Mouse (Mus musculus): ENCODE measurements around the gene Myo9b. TPM values are rescaled to one million over a fixed set of nuclear protein-coding genes. Genes with fewer than 3 reads are reported as not detected.
A peak's percentile ranks its signal among the peaks of the same experiment; 100 is the strongest.
"Not testable (repeated sequence)": the region's sequence is repeated elsewhere in the genome, so short reads cannot be mapped to it uniquely, and the experiment has no call there.

Gene Myo9b
- polyA plus RNA-seq, 1 experiment from 2014 or later = 5.8 TPM

DNA sequence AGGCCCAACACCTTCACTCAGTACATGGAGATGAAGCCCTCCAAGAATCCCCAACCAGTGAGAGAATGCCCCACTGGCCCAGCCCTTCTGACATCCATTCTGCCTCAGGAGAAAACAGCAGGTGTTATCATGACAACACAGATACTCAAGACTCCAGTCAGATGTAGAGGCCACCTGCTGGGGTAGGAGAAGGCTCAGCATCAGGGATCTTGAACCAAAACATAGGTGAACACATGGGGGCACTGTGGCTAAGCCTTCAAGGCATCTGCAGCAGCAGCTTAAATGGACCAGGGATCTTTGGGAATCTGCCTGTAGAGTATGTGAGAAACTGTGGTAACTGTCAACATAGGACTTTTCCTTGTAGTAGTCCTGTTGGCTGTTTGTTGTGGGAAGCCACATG lies 11.3 kb upstream of the Myo9b start:
- Histone ChIP-seq H3K9me3 (ENCODE audit: control insufficient read depth, low read length) (no peaks in the 10 kb centered on the region), H3K27me3 (ENCODE audit: control insufficient read depth, insufficient read depth, low read length) (no peaks in the 10 kb centered on the region), H3K4me2 (replicated peaks; ENCODE audit: low read depth) (no peak overlapping the region), H3K27ac (replicated peaks) (no peak overlapping the region), H3K36me3 (ENCODE audit: control insufficient read depth, insufficient read depth, low read length) (no peaks in the 10 kb centered on the region; the same call in 1 of the 2 replicates), H3K4me3 (ENCODE audit: low read depth, low read length) (no peak overlapping the region), H3K4me1 (replicated peaks; ENCODE audit: control insufficient read depth, insufficient read depth) (no peaks in the 10 kb centered on the region), H3K9ac (ENCODE audit: low read length) (no peak overlapping the region)
- TF ChIP-seq EP300 (optimal IDR thresholded peaks at IDR 0.05) (no peak), CTCF (IDR thresholded peaks at IDR 0.05; ENCODE audit: low read depth) (peak; percentile 67)
- ATAC-seq (ENCODE audit: low FRiP score, low TSS enrichment) = no peak
- DNase-seq (ENCODE audit: low spot score) = peak; percentile 39

DNA sequence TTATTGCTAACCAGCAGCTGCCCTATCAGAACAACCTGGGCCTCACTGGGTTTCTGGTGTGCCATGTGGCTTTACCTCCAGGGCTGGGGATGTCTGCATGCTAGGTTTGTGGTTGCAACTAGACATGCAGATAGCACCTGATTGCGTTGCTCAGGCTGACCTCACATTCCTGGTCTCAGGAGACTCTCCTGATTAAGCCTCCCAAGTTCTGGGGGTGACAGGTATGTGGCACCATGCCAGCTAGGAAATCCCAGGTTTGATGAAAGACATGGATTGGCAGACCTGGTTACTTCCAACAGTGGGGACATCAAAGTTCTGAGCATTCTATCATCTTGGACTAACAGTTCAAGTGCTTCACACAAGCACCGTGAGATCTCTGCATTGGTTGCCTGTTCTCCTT lies 4.8 kb upstream of the Myo9b start:
- Histone ChIP-seq H3K27ac (replicated peaks) (no peak overlapping the region), H3K9me3 (ENCODE audit: control insufficient read depth, low read length) (no peaks in the 10 kb centered on the region), H3K4me2 (replicated peaks; ENCODE audit: low read depth) (no peak overlapping the region), H3K4me3 (ENCODE audit: low read depth, low read length) (no peak overlapping the region), H3K9ac (ENCODE audit: low read length) (no peak overlapping the region), H3K27me3 (ENCODE audit: control insufficient read depth, insufficient read depth, low read length) (no peaks in the 10 kb centered on the region), H3K4me1 (replicated peaks; ENCODE audit: control insufficient read depth, insufficient read depth) (peaks cover 3% of the 10 kb centered on the region; the same call in 1 of the 2 replicates), H3K36me3 (ENCODE audit: control insufficient read depth, insufficient read depth, low read length) (no peaks in the 10 kb centered on the region)
- ATAC-seq (ENCODE audit: low FRiP score, low TSS enrichment) (no peak), DNase-seq (ENCODE audit: low spot score) (no peak)
- 97% methylated on average over 2 of the region's 2 CpGs for WGBS
- no peak for TF ChIP-seq CTCF (IDR thresholded peaks at IDR 0.05; ENCODE audit: low read depth)
- no peak for TF ChIP-seq EP300 (optimal IDR thresholded peaks at IDR 0.05)

DNA sequence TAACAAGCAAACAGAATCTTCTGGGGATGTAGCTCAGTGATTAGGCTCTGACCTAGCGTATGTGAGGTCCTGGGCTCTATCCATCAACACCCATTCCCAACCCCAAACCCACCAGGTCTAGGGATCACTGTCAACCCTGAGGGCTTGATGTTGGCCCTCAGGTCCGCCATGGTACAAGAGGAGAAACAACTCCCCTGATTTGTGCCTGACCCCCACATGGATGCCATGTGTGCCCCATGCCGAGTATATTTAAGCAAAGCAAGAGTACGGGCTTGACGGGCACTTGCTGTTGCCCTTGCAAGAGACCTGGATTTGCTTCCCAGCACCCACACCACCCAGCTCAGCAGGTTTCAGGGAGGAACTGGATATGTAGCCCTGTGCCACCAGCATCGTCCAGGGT lies 4.2 kb upstream of the Myo9b start:
- ATAC-seq (ENCODE audit: low FRiP score, low TSS enrichment); H3K27ac ChIP-seq (replicated peaks); H3K9me3 ChIP-seq (ENCODE audit: control insufficient read depth, low read length); H3K36me3 ChIP-seq (ENCODE audit: control insufficient read depth, insufficient read depth, low read length); H3K4me3 ChIP-seq (ENCODE audit: low read depth, low read length); DNase-seq (ENCODE audit: low spot score); H3K27me3 ChIP-seq (ENCODE audit: control insufficient read depth, insufficient read depth, low read length); H3K4me1 ChIP-seq (replicated peaks; ENCODE audit: control insufficient read depth, insufficient read depth); H3K4me2 ChIP-seq (replicated peaks; ENCODE audit: low read depth); H3K9ac ChIP-seq (ENCODE audit: low read length): not testable (repeated sequence)
- 93% methylated on average over 6 of the region's 6 CpGs for WGBS

DNA sequence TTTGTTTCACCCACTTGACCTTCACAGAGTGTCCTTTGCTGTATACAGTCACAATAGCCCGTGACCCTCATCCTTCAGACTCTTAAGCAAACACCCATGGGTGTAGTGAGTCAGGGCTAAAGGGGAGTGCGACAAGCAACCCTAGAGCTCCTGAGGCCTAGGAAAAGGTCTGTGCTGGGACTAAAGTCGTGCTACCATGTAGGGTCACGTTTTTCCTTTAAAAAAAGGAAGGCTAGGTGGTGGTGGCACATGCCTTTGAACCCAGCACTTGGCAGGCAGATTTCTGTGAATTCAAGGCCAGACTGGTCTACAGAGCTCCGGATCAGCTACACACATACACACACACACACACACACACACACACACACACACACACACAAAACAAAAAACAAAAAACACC lies 884 bp upstream of the Myo9b start:
- no peaks in the 10 kb centered on the region for H3K9me3 ChIP-seq (ENCODE audit: control insufficient read depth, low read length)
- no peaks in the 10 kb centered on the region; the same call in 1 of the 2 replicates for H3K36me3 ChIP-seq (ENCODE audit: control insufficient read depth, insufficient read depth, low read length)
- 11% methylated on average over 5 of the region's 5 CpGs for WGBS
- ATAC-seq (ENCODE audit: low FRiP score, low TSS enrichment) = no peak
- H3K4me2 ChIP-seq (replicated peaks; ENCODE audit: low read depth) = peak overlapping the region; percentile 86
- H3K4me3 ChIP-seq (ENCODE audit: low read depth, low read length) = peak overlapping the region; percentile 84
- DNase-seq (ENCODE audit: low spot score) = no peak
- TF ChIP-seq CTCF (IDR thresholded peaks at IDR 0.05; ENCODE audit: low read depth) = no peak
- TF ChIP-seq EP300 (optimal IDR thresholded peaks at IDR 0.05) = no peak
- peak overlapping the region; percentile 68 for H3K9ac ChIP-seq (ENCODE audit: low read length)
- no peaks in the 10 kb centered on the region for H3K27me3 ChIP-seq (ENCODE audit: control insufficient read depth, insufficient read depth, low read length)
- H3K27ac ChIP-seq (replicated peaks) = peak overlapping the region; percentile 78
- peaks cover 6% of the 10 kb centered on the region; the same call in 1 of the 2 replicates for H3K4me1 ChIP-seq (replicated peaks; ENCODE audit: control insufficient read depth, insufficient read depth)

DNA sequence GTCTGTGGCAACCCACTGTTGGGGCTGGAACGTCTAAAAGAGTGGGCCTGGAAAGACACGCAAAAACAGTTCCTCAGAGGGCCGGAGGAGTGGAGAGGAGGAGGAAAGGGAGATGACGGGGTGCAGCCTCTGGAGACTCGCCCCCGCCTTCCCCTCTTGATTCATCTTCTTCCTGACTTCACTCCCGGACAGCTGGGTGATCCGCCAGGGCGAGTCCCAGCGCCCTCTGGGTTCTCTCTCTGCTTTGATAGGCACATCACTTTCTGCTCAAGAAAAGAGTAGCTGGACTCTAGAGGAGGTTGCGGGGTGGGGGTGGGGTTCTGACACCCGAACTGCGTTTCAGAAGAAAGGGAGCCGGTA lies 617 bp downstream of the Myo9b start:
- peak overlapping the region; percentile 84 for H3K4me3 ChIP-seq (ENCODE audit: low read depth, low read length)
- H3K4me2 ChIP-seq (replicated peaks; ENCODE audit: low read depth) = peak overlapping the region; percentile 86
- peaks cover 6% of the 10 kb centered on the region; the same call in 1 of the 2 replicates for H3K4me1 ChIP-seq (replicated peaks; ENCODE audit: control insufficient read depth, insufficient read depth)
- no peaks in the 10 kb centered on the region; the same call in 1 of the 2 replicates for H3K36me3 ChIP-seq (ENCODE audit: control insufficient read depth, insufficient read depth, low read length)
- no peaks in the 10 kb centered on the region for H3K9me3 ChIP-seq (ENCODE audit: control insufficient read depth, low read length)
- TF ChIP-seq EP300 (optimal IDR thresholded peaks at IDR 0.05) (no peak), CTCF (IDR thresholded peaks at IDR 0.05; ENCODE audit: low read depth) (peak; percentile 14; the same call in 1 of the 2 replicates)
- H3K27ac ChIP-seq (replicated peaks) = peak overlapping the region; percentile 92
- ATAC-seq (ENCODE audit: low FRiP score, low TSS enrichment) = no peak
- peak overlapping the region; percentile 77 for H3K9ac ChIP-seq (ENCODE audit: low read length)
- DNase-seq (ENCODE audit: low spot score) = peak; percentile 60
- no peaks in the 10 kb centered on the region for H3K27me3 ChIP-seq (ENCODE audit: control insufficient read depth, insufficient read depth, low read length)
- WGBS = under 1% methylated on average over 12 of the region's 14 CpGs

DNA sequence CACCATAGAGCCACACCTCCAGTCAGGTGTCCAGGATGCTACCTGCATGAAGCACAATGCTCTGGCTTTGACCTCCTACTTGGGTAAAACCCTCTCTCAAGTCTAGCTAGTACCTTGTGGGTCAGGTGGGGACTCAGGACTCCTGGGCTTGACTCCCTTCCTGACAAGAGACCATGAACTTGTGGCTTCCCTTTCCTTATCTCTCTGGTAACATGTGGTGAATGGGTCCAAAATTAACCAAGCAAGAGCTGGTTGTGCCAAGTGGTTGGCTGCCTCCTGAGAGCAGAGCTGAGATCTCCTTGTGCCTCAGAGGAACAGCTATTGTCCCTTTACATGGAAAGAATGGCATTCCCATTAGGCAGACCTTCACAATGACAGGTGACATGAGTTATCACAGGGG lies 2.0 kb downstream of the Myo9b start:
- TF ChIP-seq CTCF (IDR thresholded peaks at IDR 0.05; ENCODE audit: low read depth) (no peak), EP300 (optimal IDR thresholded peaks at IDR 0.05) (no peak)
- DNase-seq (ENCODE audit: low spot score) (no peak), ATAC-seq (ENCODE audit: low FRiP score, low TSS enrichment) (no peak)
- no peak overlapping the region for H3K4me3 ChIP-seq (ENCODE audit: low read depth, low read length)
- no peaks in the 10 kb centered on the region for H3K27me3 ChIP-seq (ENCODE audit: control insufficient read depth, insufficient read depth, low read length)
- H3K27ac ChIP-seq (replicated peaks) = no peak overlapping the region
- no peak overlapping the region for H3K9ac ChIP-seq (ENCODE audit: low read length)
- H3K36me3 ChIP-seq (ENCODE audit: control insufficient read depth, insufficient read depth, low read length) = no peaks in the 10 kb centered on the region; the same call in 1 of the 2 replicates
- no peak overlapping the region for H3K4me2 ChIP-seq (replicated peaks; ENCODE audit: low read depth)
- H3K9me3 ChIP-seq (ENCODE audit: control insufficient read depth, low read length) = no peaks in the 10 kb centered on the region
- peaks cover 6% of the 10 kb centered on the region; the same call in 1 of the 2 replicates for H3K4me1 ChIP-seq (replicated peaks; ENCODE audit: control insufficient read depth, insufficient read depth)
